Mouse (Mus musculus) c-Kit-positive CD71-positive TER-119-positive erythroid progenitor cells, embryonic 14.5 days (primary cell): ENCODE measurements around the gene Ldlrad3.

Experiments
- DNase-seq: peaks from one replicate; pipeline ENCODE4 v3.0.0-alpha.2; 2013; ENCODE audit warnings: low spot score

Gene Ldlrad3

DNA sequence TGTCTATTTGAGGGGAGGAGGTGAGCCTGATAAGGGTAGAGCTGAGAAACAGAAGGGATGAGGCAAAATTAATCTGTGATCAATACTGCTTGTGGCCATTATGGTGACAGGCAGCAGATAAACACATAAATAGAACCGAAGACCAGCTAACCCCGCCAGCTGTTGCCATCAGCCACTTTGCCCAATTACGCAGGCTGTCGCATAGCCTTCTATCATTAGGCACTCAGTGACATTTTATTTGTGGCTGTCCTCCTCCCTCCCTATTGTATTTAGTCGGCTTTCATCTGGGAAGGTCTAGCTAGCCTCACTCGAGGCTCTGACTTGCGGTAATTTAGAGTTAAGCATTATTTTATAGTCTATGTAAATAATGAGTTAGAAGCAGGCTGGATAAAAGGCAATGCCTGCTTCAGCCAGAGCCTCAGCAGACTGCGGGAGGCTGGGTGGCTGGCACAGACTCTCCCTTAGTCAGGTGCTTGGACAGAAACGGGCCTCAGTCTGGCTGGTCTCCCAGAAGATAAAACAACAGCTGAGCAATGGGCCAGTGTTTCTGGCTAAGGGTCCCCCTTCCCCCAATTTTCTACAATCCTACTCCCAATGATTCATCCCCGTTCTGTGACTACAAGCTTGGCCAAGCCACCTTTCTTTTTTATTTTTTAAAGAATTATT lies 147.8 kb downstream of the Ldlrad3 start:
- DNase-seq, result no peak

DNA sequence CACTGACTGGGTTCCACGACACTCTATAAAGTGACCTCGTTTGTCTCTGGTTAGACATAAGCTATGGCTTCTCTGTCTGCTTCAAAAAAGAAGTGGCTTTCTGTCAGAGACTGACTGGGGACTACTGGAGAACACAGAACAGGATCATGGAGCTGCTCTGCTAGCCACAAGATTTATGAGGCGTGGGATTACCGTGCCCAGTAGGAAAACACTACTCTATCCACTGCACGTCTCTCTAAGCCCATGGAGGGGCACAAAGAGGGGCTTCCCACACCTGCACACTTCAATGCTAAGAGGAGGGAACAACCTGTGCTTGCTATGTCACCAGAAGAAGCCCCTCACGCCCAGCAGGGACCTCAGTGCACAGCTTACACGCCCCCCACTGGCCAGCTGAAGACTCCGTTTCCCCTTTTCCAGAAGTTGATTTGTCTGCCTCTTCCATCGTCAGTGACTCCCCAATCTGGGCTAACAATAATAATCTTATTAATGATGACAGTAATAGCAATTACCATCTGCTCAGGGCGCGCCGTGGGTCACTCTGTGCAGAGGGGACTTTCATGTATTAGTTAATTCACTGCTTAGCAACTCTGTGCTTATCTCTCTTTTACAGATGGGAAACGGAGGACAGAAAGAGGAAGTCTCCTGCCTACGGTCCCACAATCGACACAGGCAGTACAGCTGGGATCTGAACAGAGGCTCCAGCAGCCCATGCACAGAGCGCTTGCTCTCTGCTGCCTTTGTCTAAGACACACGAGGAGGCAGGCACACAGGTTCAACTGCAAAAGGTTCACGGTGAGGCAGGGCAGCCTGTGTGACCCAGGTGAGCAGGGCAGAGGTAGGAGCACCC lies 149.3 kb downstream of the Ldlrad3 start:
- peak; percentile 10 for DNase-seq

DNA sequence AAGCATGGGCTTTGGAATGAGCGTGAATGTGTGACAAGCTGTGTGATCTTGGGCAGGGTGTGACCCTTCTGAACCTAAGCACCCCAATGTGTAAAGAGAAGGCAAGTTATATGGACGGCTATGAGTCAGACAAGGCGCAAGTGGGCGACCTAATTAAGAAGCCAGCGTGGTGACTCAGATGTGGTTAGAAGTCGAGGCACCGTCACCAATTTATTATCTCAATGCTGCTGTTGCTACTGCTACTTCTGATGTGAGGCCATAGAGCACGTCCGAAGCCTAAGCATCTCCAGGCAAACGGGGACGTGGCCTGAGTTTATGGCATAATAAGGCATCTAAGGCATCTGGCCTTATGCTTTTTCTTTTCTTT lies 151.7 kb downstream of the Ldlrad3 start:
- DNase-seq, result peak; percentile 11

DNA sequence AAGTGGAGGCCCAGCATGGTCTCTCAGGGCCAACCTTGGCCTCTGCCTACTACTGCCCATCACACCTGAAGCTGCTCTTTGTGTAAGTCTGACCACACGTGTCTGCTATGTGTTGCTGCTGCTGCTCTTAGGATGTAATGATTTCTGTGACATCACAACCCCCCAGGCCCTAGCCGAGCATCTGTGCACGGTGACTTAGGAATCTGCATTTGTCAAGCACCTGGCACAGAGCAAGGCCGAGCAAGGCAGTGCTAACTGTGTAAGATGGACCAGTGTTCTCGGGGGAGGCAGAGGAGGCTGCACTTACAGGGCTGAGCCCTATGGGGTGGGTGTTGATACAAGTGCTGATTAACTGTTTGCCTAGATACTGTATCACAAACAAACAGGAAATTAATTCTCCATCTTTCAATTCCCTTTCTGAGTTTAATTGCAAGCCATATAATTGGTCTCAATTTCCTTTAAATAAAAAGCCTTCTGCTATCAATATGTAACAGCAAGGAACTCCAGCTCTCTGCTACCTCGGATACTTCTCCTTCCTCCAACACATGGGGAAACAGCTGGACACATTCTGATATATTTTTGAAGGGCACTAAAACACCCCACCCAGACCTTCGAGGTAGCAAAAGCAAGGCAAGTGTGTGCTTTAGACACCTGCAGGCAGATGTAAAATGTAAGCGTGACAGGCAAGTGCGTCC lies 152.2 kb downstream of the Ldlrad3 start:
- no peak for DNase-seq

DNA sequence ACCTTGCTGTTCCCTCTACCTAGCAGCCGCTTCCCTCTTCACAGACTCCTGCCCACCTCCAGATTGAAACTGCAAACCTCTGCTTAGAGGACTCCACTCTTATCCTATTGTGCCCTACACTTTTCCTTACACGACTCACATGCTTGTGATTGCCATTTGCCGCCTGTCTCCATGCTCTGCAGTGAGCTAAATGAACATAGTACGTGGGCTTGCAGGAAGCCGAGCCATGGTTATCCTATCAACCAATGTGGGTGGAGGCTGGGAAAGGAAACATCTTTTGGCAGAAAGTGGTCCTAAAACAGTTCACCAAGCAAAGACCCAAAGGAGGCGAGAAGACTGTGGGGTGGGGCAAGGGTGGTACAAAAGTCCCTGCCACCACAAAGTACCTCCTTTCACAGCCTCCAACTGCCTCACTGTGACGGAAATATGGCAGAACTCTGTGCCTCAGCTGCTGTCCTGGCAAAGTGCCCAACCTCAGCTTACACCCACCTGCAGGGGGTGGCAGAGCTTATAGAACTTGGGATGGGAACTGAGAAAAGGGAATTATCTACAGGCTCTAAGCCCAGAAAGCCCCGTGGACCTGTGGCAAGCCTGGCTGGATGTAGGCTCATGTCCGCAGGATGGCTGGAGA lies 153.4 kb downstream of the Ldlrad3 start:
- DNase-seq, result no peak

DNA sequence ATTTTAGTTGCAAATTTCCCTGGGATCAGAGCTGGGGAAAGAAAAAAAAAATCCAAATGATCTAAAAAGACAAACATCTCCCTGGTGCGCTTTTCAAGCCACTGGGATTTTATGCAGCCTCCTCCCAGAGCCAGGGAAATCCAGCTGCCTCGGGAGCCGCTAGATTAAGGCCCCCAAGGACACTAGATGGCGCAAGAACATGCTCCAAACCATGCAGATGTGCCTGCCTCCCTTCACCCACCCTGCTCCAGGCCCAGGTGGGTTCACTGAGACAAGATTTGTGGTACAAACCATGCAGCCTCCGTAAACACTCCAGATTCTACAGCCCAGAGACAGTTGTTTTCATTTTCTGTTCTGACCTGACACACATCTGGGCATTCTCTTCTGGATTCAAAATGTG lies 155.5 kb downstream of the Ldlrad3 start:
- DNase-seq, result no peak

DNA sequence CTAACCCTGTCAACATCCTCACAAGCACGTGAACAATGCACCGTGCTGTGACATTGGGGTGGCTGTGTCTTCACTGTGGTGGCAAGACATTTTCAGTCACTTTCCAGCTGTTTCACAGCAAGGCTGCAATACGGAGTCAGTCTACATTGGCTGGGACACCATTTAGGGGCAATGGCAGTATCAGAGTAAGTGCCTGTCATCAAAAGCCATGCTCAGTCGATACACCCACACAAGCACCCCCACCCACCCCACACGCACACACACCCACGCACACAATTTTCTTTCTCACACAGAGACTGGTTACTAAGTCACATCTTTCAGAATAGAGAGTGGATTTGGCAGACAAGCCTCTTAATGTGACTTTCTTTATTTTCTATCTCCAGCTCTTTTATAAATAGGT lies 156.0 kb downstream of the Ldlrad3 start:
- no peak for DNase-seq

DNA sequence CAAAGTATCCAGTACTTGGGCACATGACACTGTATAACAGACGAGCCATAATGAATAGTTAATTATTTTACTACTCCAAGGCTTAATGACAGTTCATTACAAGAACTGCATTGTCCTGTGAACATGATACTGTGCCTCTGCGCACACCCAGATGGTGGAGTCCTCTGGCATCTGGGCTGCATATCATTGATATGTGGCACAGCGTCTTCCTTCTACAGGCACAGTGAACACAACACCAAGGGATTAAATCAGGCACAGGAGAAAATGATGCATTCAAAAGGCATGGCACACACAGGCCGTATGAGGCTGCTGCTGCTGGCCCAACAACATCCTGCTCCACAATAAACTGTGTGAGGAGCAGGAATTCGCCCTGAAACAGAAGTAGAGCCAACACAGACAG lies 156.5 kb downstream of the Ldlrad3 start:
- DNase-seq, result no peak

DNA sequence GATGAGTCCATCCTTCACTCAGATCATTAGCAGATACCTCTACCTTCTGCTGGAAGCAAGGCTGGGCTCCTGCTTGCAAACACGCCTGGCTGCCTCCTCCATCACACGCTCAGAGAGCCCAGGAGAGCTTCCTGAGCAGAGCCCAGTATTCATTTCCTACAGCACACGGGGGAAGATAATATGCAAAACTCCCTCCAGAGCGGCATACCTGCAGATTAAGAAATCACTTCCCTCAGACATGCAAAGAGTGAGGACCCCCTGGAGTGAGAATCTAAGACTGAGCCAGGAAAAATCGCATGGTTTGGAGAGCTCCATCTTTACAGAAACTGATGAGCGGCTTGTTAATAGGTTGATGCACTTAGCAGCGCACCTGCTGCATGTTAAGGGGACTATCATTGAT lies 158.9 kb downstream of the Ldlrad3 start:
- no peak for DNase-seq

DNA sequence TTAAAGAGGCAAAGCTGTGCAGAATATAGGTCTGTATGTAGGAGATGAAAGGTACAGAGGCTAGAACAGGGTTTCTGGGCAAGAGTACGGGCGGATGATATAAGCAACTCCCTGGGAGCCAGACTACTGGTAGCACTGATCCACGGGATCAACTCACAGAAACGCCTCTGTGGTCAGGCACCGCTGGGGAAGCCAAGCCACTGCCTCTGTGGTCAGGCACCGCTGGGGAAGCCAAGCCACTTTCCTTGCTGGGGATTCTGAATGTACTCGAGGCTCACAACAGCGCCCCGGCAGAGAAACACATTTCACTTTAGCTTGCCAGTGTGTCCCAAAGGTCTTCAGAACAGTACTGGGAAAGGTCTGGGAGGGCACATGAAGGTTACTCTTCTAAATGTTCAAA lies 160.0 kb downstream of the Ldlrad3 start:
- no peak for DNase-seq

DNA sequence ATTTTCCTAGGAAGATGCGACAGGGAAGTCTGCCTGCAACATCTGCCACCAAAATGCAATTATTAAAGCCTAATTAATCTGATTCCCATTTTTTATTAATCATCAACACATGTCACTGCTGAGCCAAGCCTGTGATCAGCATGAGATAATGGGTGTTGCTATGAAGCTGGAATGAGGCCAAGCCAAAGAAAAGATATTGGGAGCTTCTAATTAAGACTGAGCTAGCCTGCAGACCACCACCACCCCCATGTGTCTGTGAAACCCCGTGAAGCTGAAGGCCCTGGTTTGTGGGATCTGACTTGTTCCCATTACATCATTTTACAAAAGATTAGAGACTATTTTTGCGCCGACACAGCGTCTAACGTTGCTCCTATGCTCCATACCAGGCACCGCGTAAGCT lies 161.7 kb downstream of the Ldlrad3 start:
- no peak for DNase-seq

DNA sequence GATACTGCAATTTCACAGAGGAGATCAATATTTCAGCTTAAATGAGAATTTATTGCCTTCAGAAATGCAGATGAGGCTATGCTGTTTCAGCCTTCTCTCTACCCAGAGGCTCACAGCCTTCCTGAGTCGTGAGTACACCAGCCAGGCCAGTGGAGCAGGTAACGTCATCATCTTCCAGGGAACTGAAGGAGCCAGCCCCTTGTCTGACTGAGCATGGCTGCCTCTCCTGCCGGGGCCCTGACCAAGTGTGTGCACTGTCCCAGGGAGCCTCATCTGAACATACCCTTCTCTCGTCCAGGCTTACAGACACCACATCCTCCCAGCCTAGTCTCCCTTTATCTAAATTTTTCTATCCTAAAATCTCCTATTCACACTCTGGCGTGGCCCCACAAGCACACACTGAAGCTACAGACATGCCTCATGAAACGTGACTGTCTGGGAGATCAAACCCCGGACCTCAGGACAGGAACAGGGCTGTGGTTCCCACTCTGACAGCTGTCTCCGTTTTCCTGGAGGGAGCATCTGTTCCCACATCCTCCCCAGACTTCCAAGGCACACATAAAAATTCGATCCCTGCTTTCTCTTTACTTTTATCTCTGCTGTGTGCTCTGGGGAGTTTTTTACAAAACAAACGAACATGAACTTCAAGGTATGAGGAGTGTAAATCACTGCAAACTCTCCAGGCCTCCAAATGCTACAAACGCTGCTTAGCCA lies 164.7 kb downstream of the Ldlrad3 start:
- no peak for DNase-seq

DNA sequence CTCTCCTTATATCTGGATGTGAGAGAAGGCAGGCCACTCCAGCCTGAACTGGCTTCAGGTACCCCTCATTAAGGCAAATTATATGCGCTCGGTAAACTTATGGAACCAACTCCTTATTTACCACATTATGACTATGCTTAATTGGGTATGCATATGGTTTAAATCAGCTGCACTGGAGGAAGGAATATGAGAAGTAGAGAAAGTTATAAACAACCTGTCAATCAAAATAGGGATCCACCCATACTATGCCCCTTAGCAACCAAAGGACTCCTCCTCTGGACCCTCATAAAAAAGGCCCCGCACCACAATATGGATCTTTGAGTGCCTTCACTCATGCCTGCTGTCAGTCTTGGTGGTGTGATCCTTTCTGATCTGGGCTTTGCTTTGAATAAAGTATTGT lies 165.6 kb downstream of the Ldlrad3 start:
- no peak for DNase-seq

DNA sequence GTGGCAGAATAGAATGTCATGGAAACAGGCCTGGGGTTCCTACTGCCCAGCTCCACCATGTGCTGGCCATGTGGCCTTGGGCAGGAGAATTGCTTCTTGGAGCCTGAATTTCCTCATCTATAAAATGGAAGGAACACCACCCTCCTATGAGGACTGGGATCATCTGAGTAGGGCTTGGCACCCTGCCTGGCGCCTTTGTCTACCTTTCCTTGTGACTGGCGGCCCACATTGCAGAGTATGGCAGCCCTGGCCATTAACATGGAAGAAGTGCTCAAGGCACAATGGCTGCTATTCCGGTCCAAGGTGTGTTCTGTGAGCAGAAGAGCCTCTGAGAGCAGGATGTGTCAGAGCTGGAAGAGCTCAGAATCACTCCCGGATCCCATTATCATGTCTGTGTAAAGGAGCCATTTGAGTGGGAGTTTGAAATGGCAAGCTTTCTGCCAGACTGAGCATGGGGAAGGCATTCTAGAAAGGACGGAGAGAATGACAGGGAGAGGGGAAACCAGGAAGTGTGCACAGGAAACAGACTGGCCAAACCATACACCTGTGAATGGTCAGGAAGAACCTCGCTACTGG lies 171.6 kb downstream of the Ldlrad3 start:
- no peak for DNase-seq

DNA sequence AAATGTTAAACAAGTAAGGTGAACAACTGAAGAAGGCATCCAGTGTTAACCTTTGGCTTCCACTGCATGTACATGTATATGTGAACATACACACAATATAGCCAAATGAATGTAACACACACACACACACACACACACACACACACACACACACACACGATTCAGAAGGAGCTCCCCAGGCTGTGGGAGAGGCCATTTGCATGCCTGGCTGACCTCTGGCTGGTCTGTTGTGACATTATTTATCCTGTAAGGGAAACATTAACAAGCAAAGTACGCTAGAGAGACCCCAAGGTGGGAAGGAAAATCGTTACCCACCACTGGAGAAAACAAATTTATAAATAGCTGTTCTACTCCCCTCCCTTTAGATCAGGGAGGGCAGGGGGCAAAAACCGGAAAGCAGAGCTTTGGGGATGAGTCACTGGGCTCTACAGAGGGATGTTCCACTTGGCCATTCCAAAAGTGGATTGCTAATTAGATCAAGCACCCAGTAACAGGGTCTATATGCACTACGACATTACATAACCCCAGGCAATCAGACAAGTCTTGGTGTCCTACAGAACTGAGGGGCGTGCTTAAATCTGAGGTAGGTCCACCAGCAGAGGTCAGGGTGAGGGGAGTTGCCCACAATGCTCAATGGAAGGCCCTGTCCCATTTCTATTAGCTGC lies 174.7 kb downstream of the Ldlrad3 start:
- DNase-seq, result no peak

DNA sequence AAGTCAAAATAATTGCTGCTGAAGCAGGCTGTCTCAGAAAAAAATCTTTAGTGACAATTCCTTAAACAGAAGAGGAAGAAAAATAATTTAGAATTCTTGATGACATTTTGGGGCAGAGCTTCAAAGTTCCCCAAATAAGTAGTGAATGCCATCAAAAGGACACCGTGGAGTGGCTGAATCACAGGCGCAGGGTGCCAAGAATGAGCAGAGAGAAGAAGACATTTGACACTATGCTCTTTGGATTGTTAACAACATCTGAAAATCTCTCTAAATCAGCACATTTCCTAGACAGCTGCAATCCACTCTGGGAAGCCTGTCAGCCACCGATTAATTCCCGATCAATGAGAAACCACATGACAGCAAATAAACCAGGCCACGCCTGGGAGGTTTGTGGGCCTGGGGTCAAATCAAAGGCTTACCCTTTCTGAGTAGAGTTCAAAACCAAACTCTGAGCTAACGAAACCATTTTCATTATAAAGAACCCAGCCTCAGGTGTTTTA lies 176.4 kb downstream of the Ldlrad3 start:
- no peak for DNase-seq

DNA sequence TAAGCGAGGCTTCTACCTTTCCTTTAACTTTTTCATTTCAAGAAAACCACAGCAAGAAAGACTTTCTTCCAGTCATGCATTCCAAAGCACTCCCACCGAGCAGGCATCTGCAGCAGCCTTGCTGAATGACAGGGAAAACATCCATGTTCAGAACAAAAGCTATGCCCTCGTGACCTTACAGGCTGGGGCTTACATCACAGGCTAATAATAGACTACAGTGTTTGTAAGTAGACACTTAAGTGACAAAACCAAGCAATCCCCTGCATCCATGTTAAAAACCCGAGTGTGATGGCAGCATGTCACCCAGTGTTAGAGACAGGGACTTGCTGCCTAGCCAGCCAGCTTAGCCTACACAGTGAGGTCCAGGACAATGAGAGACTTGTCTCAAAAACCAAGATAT lies 180.0 kb downstream of the Ldlrad3 start:
- no peak for DNase-seq

DNA sequence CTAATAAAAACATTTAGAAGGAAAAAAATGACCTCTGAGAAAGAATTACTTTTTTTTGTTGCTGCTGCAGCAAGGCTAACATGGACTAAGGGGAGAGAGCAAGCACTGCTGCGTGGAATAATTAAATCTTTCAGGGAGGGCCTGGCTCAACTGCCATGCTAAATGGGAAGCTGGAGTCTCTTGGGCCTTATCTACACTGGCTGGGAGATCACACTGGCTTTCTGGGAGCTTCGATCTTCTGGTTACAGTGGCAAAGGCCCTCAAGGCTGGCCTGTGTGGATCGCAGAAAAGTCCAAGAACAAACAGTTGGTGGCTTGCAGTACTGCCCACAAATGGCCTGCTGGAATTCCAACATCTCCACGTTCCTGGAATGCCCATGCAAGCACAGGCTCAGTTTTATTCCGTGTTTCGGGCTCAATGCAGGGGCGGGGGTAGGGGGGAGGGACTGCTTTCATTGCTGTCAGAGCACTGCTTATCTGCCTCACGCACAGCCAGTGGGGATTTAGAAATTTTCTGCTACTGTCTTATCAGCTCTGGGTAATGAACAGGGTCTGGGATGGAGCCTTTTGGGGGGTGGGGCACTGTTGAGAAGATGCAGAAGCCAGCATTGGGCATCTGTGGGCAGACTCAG lies 180.7 kb downstream of the Ldlrad3 start:
- no peak for DNase-seq

DNA sequence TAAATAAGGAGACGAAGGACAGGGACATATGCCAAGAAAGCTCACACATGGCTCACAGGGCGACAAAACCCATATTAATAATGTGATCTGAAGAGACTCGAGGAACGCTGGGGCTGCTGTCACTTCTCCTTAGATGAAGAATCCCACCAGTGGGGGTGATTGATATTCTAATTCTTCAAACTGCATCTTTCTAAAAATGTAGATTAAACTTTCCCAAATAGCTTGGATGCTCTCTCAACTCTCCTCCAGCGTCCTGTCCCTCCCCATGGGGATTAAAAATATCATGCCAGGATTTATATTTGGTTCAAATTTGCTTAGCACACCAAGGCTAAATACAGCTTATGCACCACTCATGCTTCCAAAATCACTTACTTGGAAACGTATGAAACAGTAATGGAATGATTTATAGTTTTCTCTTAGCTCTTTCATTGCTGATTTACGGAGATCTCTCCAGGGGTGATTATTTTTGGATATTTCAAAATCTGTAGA lies 182.4 kb downstream of the Ldlrad3 start:
- DNase-seq, result no peak
